Mouse (Mus musculus): ENCODE measurements at regions not wholly inside any gene's neighbourhood (a gene's known extent, or its start where the extent isn't known, plus 50 kb on each side); places are given as distances from the start of the nearest gene placed in this dataset.

GRCm38 (mm10) chr2:54033277-54033676, 52.1 kb downstream of the Rprm start:
- peak; percentile 3 for DNase-seq

- no peak for DNase-seq
Measured at GRCm38 (mm10) chr2:54028851-54029250, 56.5 kb downstream of the Rprm start.

- DNase-seq = no peak
Measured at GRCm38 (mm10) chr2:54022708-54023107, 62.6 kb downstream of the Rprm start.

- no peak for DNase-seq
Measured at GRCm38 (mm10) chr2:53990157-53990556, 95.2 kb downstream of the Rprm start.

GRCm38 (mm10) chr2:53975707-53976106, 109.6 kb downstream of the Rprm start:
- DNase-seq = no peak

GRCm38 (mm10) chr2:53960499-53960898, 124.9 kb downstream of the Rprm start:
- DNase-seq = no peak

- no peak for DNase-seq
Measured at GRCm38 (mm10) chr2:53948237-53948636, 137.1 kb downstream of the Rprm start.

GRCm38 (mm10) chr2:53947534-53947933, 137.8 kb downstream of the Rprm start:
- DNase-seq = no peak

GRCm38 (mm10) chr2:53911857-53912256, 173.5 kb downstream of the Rprm start:
- DNase-seq = no peak
